Mouse (Mus musculus) heart, adult 2 months (tissue): ENCODE measurements around the gene Vps13d. TPM values are rescaled to one million over a fixed set of nuclear protein-coding genes. Genes with fewer than 3 reads are reported as not detected.

Source experiments
- DNase-seq, 2 experiments: peaks; one replicate each; pipeline ENCODE4 v3.0.0; 2021
- H3K27ac ChIP-seq: fragments of 200-600 bp; 2 replicates; pipeline ENCODE4 v1.8.1; 2022
- H3K27me3 ChIP-seq: fragments of 200-500 bp; 2 replicates; pipeline ENCODE4 v1.6.1; 2012; ENCODE audit warnings: mild to moderate bottlenecking, low read length, inconsistent platforms, mixed read lengths; ENCODE audit not compliant: control insufficient read depth, insufficient read depth
- H3K36me3 ChIP-seq: fragments of 200-500 bp; 2 replicates; pipeline ENCODE4 v1.6.1; 2012; ENCODE audit warnings: low read length, inconsistent platforms; ENCODE audit not compliant: control insufficient read depth, insufficient read depth
- H3K4me1 ChIP-seq: fragments of 200-500 bp; 2 replicates; pipeline ENCODE4 v1.6.1; 2011; ENCODE audit warnings: low read length; ENCODE audit not compliant: control insufficient read depth, insufficient read depth
- H3K4me3 ChIP-seq: fragments of 200-600 bp; 2 replicates; pipeline ENCODE4 v1.8.1; 2022
- H3K79me2 ChIP-seq: fragments of 200-500 bp; replicated peaks from 2 replicates; pipeline ENCODE4 v1.6.1; 2012; ENCODE audit warnings: mild to moderate bottlenecking, inconsistent platforms, low read length, moderate library complexity, mixed read lengths; ENCODE audit not compliant: control insufficient read depth, insufficient read depth
- H3K9ac ChIP-seq: fragments of 200-500 bp; 2 replicates; pipeline ENCODE4 v1.6.1; 2012; ENCODE audit warnings: low read depth, mild to moderate bottlenecking, control low read depth, inconsistent platforms, low read length, mixed read lengths
- CTCF ChIP-seq: fragments of 200-600 bp; IDR thresholded peaks from 2 replicates; pipeline ENCODE4 v1.8.1; 2022; ENCODE audit warnings: antibody characterized with exemption, mild to moderate bottlenecking, moderate library complexity
- EP300 ChIP-seq: fragments of 200-500 bp; IDR thresholded peaks from 2 replicates; pipeline ENCODE4 v1.6.1; 2011; ENCODE audit warnings: low read depth, low read length, control low read depth; ENCODE audit not compliant: insufficient read depth
- POLR2A ChIP-seq: fragments of 200-500 bp; IDR thresholded peaks from 2 replicates; pipeline ENCODE4 v1.6.1; 2011; ENCODE audit warnings: mild to moderate bottlenecking, low read depth, low read length, control low read depth; ENCODE audit not compliant: insufficient read depth
- WGBS: fragments of 180-500 bp; shearing (Covaris S2); methylation state at CpG from one replicate; pipeline ENCODE4 v1.1.7; 2018; 5-methylcytosine and 5-hydroxymethylcytosine counted together
- intact Hi-C: fragments of 180-260 bp; cut with DNase I; formaldehyde crosslinking; loops from one replicate; pipeline ENCODE4 v1.15.1; 2025
- polyA plus RNA-seq: library from polyadenylated mRNA; depleted of rRNA; stranded (reverse); fragments of >200 nt; gene quantifications from 2 replicates; pipeline ENCODE4 v1.2.3, GENCODE M21; 2012
- total RNA-seq, 2 experiments: library from RNA; stranded (reverse); gene quantifications; 2 replicates each; pipeline ENCODE4 v1.2.3; 2021

Gene Vps13d
- total and polyA plus RNA-seq, 3 experiments = 24.8 to 77.1 (median 65.8) TPM

DNA sequence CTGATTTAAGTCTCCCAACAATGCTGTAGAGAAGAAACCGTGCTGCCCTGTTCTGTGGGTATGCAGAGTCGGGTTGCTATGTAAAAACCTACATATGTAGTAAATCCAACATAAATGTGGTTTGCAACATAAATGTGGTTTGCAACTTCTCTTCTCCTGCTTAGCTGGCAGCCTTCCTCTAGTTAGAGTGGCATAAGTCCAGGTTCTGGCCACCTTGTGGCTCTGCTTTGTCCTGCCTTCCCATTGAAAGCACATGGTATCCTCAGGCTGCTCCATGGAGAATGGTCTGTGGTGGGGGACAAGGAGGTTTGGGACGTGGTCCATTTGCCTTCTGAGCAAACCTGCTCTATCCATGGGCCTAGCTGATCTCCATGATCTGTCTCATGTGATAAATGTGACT, 243.9 kb downstream of the Vps13d start:
- no peak overlapping the region for H3K9ac ChIP-seq
- DNase-seq = no peak
- H3K27me3 ChIP-seq = no peaks in the 10 kb centered on the region
- peak overlapping the region; percentile 89 for H3K27ac ChIP-seq
- peaks cover 10% of the 10 kb centered on the region for H3K36me3 ChIP-seq
- WGBS = 97% methylated on average over 3 of the region's 3 CpGs
- H3K79me2 ChIP-seq = no peaks in the 10 kb centered on the region
- no peak overlapping the region for H3K4me3 ChIP-seq
- TF ChIP-seq POLR2A (no peak), CTCF (peak; percentile 58)
- peaks cover 28% of the 10 kb centered on the region for H3K4me1 ChIP-seq
- intact Hi-C loops = no loop called here

DNA sequence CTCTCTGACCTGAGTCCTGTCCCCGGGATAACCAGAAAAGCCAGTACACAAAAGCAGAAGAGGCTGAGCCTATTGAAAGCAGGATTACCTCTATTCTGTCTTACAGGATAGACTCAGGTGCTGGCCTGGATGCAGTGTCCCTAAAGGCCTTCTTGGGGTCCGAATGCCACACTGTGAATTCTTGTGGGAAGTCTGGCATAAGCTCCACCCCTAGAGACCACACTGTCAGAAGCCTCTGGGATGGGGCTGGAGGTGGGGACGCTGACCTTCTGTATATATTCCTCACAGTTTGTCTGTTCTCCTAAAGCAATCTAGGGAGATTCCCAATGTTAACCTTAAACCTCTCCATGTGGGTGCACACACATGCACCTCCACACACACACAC, 244.5 kb downstream of the Vps13d start:
- DNase-seq = no peak
- H3K79me2 ChIP-seq = no peaks in the 10 kb centered on the region
- intact Hi-C loops = no loop called here
- 80% methylated on average over 3 of the region's 3 CpGs for WGBS
- H3K27ac ChIP-seq = peak overlapping the region; percentile 89
- H3K4me1 ChIP-seq = peaks cover 28% of the 10 kb centered on the region
- H3K4me3 ChIP-seq = no peak overlapping the region
- TF ChIP-seq EP300 = no peak
- TF ChIP-seq CTCF = no peak
- TF ChIP-seq POLR2A = no peak
- H3K27me3 ChIP-seq = no peaks in the 10 kb centered on the region
- H3K36me3 ChIP-seq = peaks cover 10% of the 10 kb centered on the region
- peak overlapping the region; percentile 15; the same call in 1 of the 2 replicates for H3K9ac ChIP-seq

DNA sequence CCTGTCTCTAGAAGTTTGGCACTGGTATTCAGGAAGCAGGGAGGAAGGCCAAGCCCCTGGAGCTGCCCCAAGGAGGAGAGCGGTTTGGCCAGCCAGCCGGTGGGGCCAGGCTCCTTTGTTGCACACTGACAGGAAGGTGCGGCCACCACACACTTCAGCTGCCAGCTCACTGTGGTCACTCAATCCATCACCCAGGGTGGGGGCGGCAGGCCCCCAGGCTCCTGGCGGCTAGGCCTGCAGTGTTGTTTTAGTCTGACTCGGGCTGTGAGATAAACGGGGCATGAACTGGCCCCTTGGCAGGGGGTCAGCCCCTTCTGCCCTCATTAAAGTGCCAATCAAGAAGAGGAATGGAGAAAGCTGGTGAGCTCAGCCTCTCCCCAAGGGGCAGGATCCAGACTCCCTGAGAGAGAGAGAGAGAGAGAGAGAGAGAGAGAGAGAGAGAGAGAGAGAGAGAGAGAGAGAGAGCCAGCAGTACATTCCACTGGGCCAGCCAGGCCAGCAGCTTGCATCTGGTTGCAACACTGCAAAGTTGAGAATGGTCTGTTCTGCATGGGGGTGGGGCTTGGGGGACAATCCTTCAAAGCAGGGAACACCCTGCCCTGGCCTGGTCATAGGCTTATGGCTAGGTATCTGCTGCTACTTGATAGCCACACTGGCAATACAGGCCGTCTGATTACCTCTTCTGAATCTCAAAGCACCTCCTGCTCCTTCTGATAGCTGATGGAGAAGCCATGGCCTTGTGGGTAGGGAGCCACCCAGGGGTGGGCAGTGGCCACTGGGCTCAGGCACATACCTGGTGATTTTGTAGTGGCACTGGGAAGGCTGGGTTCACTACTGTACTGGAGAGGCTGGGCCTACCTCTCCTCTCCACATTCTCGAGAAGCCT, 245.1 kb downstream of the Vps13d start:
- Histone ChIP-seq H3K4me3 (no peak overlapping the region), H3K9ac (peak overlapping the region; percentile 41), H3K27me3 (no peaks in the 10 kb centered on the region), H3K4me1 (peaks cover 28% of the 10 kb centered on the region), H3K79me2 (no peaks in the 10 kb centered on the region), H3K36me3 (peaks cover 10% of the 10 kb centered on the region), H3K27ac (peak overlapping the region; percentile 89)
- peak; percentile 81 to 86 for DNase-seq
- 18% methylated on average over 9 of the region's 9 CpGs for WGBS
- TF ChIP-seq EP300 (peak; percentile 74; the same call in 1 of the 2 replicates), POLR2A (no peak), CTCF (0 out of 2 replicates have a peak, but pooled peaks have one; percentile 2)
- intact Hi-C loops = loop anchor here (2.0 kb wide), 2 partner anchors 29 to 45 kb away; no protein-coding TSS in a partner anchor

DNA sequence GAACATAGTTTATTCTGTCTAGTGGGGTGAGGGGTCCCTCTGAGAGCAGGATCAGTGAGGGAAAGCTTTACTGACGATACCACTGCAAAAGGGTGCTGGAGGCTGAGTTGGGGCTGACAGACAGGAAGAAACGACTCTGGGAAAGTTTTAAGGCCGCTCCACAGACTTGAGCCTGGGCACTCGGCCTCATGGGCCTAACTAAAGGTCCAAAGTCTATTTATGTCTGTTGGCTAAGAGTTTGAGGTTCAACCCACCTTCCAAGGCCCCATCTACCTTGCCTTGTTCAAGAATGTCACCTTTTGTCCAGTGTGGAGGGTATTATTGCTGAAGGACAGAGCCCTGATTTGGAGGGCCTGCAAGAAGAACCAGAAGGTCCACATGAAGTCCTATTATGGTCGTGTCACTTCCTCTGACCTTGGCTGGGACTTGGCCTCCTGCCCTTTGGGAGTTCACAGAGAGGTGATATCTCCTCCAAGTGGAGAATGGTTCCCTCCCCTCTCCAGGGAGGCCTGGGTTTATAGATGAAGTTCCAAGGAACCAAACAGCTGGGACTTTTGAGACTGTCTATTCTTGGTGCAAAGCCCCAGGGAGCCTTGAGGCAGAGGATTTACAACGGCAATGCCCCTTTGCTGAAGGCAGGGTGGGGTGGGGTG, 246.9 kb downstream of the Vps13d start:
- WGBS = 17% methylated on average over 6 of the region's 6 CpGs
- TF ChIP-seq CTCF = peak; percentile 27
- peak; percentile 69; the same call in 1 of the 2 replicates for TF ChIP-seq EP300
- 0 out of 2 replicates have a peak, but pooled peaks have one; percentile 22 for TF ChIP-seq POLR2A
- Histone ChIP-seq H3K9ac (no peak overlapping the region; the same call in 1 of the 2 replicates), H3K4me3 (no peak overlapping the region), H3K27ac (peak overlapping the region; percentile 89), H3K27me3 (no peaks in the 10 kb centered on the region), H3K36me3 (peaks cover 10% of the 10 kb centered on the region), H3K4me1 (peaks cover 27% of the 10 kb centered on the region), H3K79me2 (no peaks in the 10 kb centered on the region)
- DNase-seq = peak; percentile 88 to 92
- intact Hi-C loops = loop anchor here (1.0 to 2.0 kb wide), 4 partner anchors 17 to 56 kb away; partner anchors contain the start of gene Dhrs3

DNA sequence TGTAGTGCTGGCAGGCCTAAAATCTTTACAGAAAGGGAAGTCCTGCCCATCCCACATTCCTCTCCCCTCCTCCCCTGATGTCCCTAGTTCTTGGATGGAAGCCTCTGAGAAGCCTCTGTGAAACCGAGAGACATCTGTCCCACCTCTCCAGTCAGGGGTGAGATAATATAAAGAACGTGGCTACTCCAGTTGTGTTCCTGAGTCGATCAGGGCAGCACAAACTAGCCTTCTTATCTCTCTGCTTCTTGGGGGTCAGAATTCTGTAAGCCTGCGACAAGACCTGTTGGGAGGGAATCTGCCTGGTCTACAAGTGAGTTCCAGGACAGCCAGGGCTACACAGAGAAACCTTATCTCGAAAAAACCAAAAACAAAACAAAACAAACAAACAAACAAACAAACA, 251.5 kb downstream of the Vps13d start:
- WGBS = 61% methylated on average over 5 of the region's 5 CpGs
- H3K27ac ChIP-seq = no peak overlapping the region
- no peak for TF ChIP-seq POLR2A

DNA sequence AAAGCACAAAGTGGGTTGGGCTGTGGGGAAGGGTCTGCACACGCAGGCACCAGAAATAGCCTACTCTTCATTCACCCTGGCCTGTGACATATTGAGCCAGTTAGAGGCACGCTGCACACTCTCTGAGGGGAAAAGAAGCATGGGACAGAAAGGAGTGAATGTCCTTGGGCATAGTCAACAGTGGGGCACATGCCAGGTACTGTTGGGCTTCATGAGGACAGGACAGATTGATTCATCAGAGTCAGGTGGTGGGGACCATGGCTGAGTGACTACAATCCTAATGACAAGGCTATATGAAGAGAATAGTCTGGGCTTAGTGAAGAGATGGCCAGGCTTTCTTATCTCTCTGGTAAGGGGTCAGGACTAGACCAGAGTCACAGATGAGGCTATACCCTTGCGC, 252.4 kb downstream of the Vps13d start:
- H3K79me2 ChIP-seq = no peaks in the 10 kb centered on the region
- TF ChIP-seq POLR2A (no peak), EP300 (no peak), CTCF (no peak)
- H3K9ac ChIP-seq = no peak overlapping the region
- WGBS = 90% methylated on average over 3 of the region's 3 CpGs
- peak in 1 of 2 experiments; percentile 13 for DNase-seq
- H3K4me3 ChIP-seq = no peak overlapping the region
- peaks cover 10% of the 10 kb centered on the region for H3K4me1 ChIP-seq
- H3K27me3 ChIP-seq = no peaks in the 10 kb centered on the region
- no peak overlapping the region for H3K27ac ChIP-seq
- no peaks in the 10 kb centered on the region for H3K36me3 ChIP-seq
- intact Hi-C loops = no loop called here

More for the DNA sequence above, 251.5 kb downstream of the Vps13d start:
- H3K27me3 ChIP-seq = no peaks in the 10 kb centered on the region
- no peaks in the 10 kb centered on the region for H3K36me3 ChIP-seq
- H3K4me3 ChIP-seq = no peak overlapping the region
- H3K79me2 ChIP-seq = no peaks in the 10 kb centered on the region
- intact Hi-C loops = no loop called here
- DNase-seq = no peak
- H3K4me1 ChIP-seq = peaks cover 17% of the 10 kb centered on the region
- no peak overlapping the region for H3K9ac ChIP-seq
